Mouse (Mus musculus) lung, postnatal 10 days (tissue): ENCODE measurements around the gene Bcl7b.

Experiments used
- DNase-seq: peaks from one replicate; pipeline ENCODE4 v3.0.0; 2021

Gene Bcl7b

DNA sequence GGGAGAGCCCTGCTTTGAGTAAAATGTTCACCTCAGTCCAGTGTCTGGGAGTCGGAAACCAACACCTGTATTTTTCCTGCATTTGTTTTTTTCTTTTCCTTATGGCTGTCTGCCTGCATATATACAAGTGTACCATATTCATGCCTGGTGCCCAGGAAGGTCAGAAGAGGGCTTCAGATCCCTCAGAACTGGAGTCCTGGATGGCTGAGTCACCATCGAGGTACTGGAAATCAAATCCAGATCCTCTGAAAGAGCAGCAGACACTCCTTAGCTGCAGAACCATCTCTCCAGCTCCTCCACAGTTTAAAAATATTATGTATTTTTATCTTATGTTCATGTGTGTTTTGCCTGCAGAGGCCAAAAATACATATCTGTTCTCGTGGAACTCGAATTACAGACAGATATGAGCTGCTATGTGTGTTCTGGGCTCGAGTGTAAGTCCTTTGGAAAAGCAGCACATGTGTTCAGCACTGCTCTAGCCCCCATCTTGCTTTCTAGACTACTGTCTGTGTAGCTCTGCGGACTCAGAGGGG, 3.7 kb downstream of the Bcl7b start:
- no peak for DNase-seq

DNA sequence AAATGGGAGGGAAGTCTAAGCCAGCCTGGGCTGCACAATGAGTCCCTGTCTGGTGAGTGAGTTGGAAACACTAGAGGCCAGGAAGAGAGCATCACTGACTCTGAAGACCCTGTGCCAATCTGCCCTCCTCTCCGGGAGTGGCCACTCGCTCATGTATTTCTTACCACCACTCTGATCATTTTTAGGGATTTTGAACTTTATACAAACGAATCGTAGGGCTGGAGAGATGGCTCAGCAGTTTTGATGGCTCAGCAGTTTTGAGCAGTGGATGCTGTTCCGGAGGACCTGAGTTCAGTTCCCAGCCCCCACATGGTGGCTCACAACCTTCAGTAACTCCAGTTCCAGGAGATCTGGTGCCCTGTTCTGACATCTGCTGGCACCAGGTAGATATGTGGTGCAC, 4.9 kb downstream of the Bcl7b start:
- DNase-seq, result no peak

DNA sequence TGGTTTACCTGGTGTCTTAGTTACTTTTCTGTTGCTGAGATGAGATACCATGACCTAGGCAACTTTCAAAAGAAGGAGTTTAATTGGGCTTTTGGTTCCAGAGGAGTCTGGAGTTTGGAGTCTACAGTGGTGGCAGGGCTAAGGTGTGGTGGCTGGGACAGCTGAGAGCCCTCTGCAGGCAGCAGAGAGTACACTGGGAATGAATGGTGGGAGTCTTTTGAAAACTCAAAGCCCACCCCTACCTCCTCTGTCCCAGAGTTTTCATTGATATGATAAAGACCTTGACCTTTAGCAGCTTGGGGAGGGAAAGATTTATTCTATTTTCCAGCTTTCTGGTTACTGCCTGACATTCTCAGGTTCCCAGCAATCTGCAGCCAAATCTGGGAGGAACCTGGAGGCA, 7.0 kb downstream of the Bcl7b start:
- no peak for DNase-seq

DNA sequence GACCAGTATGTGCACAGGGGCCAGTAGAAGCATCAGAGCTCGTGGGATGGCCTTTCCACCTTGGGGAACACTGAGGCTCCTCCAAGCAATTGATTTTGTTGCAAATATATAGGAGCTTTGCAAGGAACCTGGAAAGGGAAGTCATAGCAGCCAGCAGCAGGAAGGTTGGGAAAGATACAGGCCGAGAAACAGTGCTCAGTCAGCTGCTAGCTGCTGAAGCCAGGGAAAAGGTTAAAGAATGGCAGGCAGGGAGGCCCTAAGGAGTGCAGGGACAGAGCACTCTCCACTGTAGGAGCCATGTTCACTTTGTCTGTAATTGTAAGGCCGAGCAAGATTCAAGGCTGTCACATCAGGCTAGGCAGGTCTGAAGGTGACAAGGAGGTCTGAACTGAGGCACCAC, 10.4 kb downstream of the Bcl7b start:
- DNase-seq, result no peak

DNA sequence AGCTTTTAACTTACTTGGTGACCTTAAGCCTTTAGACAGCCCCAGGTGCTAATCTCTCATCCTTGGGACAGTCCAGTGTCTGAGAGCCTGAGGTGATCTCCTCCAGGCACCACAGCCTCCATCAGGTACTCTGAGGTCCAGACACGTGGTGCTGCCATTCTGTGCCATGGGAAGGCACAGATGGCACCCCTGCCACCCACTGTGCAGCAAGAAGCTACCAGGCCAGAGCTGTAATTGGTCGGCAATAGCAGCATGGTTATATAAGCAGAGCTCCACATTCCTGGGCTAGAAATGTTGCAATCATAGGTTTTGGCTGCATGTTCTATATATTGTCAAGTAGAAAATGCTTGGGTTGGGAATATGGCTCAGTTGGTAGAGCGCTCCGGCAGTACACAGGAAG, 10.9 kb downstream of the Bcl7b start:
- no peak for DNase-seq

DNA sequence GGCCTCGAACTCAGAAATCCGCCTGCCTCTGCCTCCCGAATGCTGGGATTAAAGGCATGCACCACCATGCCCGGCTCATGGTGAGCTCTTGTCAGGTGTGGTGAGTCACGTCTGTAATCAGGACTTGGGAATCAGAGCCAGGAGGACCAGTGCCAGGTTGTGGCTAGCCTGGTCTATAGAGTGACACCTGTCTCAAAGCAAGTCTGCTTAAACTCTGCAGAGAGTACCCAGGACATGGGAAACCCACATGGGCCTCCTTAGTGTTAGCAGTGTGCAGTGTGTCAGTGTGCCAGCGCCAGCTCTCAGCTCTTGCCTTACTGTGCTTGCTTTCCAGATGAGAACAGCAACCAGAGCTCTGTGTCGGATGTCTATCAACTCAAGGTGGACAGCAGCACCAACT, 11.5 kb downstream of the Bcl7b start:
- DNase-seq, result no peak

DNA sequence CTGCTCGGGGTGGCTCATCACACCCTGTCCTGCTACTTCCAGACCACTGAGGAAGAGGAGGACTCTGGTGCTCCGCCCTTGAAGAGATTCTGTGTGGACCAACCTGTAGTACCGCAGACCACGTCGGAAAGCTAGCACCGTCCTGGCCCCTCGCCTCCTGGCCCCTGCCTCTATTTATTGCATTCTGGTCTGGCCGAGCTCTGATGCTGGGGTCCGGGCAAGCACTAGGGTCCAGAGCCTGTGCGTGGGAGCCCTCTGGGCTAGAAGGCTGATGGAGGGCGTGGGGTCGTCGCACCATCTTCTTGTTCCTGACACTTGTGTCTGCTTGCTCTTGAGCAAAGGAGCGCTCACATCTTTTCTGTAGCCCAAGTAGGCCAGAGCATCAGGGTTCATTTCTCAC, 12.7 kb downstream of the Bcl7b start:
- DNase-seq, result no peak

DNA sequence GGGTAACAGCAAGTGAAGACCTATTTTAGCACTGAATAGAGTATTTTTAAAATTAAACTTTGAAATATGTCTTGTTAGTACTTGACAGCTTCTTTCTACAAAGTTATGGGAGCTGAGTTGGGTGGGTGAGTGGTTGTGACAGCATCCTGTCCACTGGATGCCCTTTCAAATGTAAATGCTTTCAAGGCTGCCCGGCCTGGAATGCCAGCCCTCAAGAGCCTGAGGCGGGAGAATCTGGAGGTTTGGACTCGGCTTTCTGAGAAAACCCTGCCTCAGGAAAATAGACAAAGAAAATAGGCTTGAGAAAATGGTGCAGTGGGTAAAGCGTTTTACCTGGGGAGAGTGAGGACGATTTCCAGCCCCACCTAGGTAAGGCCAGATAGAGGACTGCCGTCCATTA, 13.7 kb downstream of the Bcl7b start:
- DNase-seq, result no peak

DNA sequence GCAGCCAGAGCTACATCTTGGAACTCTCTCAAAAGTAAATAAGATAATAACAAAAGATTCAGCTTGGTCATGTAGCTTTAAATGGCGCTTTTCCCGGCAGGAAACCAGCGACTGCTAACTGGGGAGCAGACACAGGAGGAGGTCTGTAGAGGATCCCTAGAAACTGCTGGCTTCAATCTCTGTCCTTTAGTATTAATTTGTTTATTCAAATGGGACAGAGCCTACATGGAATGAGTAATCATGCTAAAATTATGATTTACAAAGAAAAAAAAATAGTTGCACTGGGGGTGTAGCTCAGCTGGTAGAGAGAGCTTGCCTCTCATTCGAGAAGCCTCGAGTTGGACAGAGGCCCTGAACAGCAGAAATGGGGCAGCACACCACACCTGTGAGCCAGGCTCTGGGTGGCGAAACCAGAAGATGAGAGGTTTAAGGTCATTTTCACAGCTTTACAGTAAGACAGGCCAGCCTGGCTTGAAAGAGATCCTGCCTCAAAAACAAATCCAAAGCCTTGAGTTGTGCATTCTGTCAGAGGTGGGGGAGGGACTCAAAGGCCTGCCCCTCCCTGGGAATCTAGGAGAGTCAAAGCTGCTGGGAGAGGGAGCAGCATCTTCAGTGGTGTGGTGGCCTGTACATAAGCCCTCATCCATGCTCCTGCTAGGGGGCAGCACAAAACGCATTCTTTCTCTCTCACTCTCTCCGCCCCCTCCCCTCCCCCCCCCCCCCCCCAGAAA, 15.2 kb downstream of the Bcl7b start:
- DNase-seq, result peak; percentile 70

DNA sequence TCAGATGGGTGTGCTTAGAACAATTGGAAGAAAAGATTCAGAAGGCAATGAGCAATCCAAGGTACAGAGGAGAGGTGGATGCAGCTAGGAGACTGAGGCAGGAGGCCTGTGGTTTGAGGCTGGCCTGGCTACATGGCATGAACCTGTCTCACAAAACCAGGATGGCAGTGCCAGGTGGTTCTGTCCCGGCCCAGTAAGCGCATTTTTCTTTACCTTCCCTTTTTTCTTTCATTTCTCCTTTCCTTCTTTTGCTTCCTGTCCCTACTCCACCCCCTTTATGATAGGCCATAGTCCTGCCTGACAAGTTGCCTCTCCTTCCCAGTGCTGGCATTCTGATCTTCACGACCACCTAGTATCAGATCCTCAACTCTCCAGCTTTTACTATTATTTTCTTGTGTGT, 16.9 kb downstream of the Bcl7b start:
- DNase-seq, result no peak

DNA sequence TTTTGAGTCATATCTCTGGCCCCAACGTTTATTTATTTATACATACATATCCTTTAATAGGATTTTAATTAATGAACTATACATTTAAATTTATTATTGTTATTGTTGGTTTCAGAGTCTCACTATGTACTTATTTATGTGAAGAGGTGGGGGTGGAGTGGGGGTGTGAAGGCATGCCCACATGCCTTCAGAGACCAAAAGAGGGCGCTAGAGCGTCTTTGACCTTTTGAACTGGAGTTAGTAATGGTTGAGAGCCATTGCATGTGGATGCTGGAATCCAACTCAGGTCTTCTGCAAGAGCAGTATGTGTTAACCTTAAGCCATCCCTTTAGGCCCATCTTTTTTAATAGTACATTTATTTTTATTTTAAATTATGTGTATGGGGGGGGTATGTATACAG, 17.5 kb downstream of the Bcl7b start:
- peak; percentile 50 for DNase-seq

DNA sequence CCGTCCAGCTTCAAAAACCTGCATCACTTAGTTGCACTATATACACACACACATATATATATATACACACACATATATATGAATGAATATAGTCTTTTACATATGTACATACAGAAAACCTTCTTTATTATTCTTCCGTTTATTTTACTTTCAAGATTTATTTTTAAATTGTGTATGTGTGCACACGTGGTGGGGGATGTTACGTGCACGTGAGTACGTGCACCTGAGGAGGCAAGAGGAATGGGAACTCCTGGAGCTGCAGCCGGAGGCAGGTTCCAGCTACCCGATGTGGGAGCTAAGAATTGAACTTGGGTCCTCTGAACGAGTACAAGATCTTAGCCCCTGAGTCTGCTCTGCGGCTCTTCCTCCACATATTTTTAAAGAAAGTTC, 18.1 kb downstream of the Bcl7b start:
- DNase-seq, result no peak

DNA sequence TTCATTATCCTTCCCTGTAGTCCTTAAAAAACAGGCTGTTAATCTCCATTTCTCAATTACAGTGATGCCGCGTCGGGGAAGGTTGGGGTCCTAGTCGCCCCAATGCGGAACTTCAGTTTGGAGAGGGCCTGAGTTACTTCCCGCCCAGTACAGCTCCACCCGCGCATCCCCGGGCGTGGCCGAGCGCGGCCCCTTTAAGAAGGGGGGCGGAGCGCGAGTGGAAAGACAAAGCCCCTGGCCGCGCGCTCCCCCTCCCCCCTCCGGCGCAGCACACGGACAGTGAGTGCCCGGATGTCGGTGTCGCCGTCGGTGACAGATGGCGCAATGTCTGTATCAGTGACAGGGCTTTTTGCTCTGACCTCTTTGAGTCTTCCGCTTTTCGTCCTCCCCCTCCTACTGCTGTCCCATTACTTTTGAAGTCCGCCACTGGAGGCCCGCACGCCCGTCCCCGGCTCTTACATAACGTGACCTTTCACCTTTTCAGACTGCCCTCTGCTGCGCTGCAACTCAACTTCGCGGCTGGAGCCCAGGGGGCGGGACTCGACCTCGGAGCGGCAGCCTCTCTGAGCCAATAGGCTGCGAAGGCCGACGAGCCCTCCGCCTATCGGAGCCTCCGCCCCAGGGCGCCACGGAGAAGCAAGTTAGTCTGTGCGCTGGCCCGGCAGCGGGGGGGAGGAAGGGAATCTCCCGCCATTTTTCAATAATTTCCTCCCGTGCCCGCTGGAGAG, 18.7 kb downstream of the Bcl7b start, which contains the start of gene Baz1b:
TSS of gene Baz1b (plus strand) at position 644 of the 728 bp plus-strand sequence.
- peak; percentile 99 for DNase-seq

DNA sequence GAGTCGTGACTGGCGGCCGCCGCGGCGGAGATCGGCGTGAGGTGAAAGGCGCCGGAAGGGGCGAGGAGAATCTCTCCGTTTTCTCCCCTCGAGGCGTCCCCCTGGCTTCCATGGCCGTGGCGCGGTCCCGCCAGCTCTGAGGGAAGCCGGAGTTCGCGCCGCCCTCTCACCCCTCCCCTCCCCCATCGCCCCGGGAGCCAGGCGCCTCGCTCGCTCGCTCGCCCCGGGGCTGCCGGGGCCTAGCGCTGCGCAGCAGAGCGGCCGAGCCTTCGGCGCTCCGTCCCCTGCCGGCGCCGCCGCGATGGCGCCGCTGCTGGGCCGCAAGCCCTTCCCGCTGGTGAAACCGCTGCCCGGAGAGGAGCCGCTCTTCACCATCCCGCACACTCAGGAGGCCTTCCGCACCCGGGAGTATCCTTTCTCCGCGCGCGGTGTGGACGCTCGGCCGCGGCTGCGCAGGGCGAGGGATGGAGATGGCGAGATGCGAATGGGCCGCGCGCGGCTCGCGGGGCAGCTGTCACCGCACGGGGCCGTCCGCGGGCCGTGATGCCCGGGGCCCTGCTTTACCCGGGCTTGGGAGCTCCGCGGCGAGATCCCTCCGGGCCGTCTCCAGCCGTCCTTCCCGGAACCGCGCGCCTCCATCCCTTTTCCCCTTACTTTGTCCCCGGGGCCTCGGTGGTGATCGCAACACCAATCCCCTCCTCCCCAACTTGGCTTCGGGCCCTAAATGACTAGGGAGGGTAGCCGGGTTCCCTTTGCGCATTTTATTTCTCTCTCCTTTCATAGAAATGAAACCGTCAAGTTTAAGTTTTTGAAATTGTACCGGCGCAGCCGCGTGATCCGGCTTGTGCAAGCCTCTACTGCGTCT, 19.5 kb downstream of the Bcl7b start:
- peak; percentile 51 for DNase-seq

DNA sequence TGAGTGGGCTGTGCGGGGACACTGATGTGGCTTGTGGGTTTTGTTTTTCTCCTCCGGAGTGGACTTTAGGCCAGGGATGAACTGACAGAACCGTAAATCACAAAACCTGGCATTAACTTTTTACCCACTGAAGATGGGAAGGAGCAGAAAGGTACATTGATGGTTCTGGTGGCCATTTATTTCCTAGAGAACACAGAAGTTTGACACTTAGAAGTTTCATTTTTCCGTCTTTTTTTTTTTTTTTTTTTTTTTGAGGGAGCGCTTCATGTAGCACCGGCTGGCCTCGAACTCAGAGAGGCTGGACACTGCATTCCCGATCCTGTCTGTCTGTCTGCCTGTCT, 20.1 kb downstream of the Bcl7b start:
- no peak for DNase-seq

DNA sequence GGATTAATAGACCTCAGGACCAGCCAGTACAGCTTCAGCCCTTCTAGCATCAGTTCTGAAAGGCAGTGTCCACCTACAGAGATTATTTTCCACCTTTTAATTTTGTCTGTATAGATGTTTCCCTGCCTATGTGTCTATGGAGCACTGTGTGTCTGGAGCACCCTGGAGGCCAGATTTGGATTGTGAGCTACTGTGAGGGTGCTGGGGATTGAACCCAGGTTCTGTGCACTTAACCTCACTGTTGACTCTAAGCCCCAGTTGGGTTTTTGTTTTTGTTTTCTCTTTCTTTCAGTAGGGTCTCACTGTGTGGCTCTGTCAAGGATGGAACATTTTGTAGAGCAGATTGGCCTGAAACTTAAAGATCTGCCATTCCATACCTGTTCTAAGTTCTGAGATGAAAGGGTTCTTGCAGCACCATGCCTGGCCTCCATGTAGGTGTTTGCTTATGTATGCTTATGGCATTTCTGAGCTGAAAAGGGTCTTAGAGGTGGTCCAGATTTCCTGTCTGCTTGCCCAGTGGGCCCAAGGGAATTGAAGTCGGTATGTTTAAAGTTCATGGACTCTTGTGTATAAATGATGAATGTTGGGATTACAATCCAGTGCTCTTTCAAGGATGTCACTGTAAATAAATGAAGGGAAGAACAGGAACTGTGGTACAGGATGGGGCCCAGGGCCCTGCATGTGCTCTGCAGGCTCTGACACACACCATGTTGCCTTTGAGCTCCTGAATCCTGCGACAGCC, 21.4 kb downstream of the Bcl7b start:
- no peak for DNase-seq

DNA sequence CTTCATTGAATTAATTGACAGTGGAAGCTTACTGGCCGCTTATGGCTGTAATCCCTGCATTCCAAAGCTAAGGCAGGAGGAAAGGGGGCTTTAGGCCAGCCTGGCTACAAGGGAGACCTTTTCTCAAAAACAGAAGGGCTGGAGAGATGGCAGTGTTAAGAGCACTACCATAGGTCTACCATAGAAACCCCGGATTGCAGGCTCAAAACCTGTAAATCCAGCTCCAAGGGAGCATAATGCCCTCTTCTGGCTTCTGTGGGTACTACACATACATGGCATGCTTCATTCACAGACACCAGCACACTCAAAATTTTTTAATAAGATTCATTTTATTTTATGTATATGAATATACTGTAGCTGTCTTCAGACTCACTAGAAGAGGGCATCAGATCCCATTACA, 23.5 kb downstream of the Bcl7b start:
- DNase-seq, result peak; percentile 83

DNA sequence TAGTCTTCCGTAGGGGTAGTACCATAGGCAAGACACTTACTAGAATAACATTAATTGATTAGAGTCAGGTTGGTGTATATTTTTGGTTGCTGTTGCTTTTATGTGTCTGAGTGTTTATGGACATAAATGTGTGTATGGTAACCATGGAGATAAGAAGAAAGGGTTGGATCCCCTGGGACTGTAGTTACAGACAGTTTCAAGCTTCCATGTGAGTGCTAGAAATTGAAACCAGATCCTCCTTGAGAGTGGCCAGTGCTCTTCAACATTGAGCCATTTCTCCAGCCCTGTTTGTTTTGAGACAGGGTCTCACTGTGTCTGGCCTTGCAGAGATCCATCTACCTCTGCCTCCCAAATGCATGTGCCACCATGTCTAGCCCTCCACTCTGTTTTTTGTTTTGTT, 24.3 kb downstream of the Bcl7b start:
- no peak for DNase-seq

DNA sequence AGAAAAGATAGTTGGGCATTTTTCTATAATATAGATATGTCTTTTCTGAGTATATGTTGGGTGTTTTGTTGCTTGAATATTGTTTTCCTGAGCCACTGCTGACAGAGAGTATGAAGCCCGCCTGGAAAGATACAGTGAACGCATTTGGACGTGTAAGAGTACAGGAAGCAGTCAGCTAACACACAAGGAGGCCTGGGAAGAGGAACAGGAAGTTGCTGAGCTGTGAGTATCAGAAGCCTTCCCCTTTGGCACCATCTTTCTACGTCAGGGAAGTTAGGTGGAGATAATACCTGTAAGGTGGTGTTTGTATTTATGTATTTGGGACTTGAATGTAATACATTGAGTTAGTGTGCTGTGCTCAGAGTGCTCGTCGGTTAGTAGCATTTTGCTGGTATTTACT, 28.3 kb downstream of the Bcl7b start:
- no peak for DNase-seq

DNA sequence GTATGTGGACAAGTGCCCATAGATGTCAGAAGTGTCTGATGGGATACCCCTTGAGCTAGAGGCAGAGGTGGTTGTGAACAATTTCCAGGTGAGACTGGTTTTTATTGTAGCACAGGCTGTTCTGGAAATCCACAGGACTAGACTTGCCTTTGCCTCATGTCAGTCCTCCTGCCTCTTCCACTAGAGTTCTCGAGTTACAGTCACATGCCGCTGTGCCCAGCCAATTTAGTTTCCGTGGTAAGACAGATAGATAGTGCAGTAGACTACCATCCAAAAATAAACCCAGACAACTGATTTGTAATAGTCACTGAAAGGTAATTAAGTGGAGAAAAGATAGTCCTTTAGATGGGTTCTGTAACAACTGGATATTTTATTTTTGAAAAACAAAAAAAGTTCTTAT, 34.7 kb downstream of the Bcl7b start:
- DNase-seq, result no peak

DNA sequence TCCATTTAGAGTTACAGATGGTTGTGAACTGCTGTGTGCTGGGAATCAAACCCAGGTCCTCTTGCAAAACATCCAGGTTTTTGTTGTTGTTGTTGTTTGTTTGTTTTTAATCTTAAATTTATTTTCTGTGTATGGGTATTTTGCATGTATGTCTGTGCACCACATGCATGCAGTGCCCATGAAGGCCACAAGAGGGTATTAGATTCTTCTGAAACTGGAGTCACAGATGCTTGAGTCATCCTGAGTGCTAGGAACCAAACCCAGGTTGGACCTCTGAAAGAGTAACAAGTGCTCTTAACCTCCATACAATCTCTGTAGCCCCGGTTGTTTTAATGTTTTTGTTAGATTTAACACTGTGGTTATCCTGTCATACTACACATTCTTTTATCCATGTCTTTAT, 40.1 kb downstream of the Bcl7b start:
- DNase-seq, result no peak

DNA sequence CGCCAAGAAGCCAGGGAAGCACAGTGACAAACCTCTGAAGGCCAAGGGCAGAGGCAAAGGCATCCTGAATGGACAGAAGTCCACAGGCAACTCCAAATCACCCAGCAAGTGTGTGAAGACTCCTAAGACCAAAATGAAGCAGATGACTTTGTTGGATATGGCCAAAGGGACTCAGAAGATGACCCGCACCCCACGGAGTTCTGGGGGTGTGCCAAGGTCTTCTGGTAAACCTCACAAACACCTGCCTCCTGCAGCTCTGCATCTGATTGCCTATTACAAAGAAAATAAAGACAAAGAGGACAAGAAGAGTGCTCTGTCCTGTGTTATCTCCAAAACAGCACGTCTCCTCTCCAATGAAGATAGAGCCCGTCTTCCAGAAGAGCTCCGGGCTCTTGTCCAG, 48.8 kb downstream of the Bcl7b start:
- no peak for DNase-seq

DNA sequence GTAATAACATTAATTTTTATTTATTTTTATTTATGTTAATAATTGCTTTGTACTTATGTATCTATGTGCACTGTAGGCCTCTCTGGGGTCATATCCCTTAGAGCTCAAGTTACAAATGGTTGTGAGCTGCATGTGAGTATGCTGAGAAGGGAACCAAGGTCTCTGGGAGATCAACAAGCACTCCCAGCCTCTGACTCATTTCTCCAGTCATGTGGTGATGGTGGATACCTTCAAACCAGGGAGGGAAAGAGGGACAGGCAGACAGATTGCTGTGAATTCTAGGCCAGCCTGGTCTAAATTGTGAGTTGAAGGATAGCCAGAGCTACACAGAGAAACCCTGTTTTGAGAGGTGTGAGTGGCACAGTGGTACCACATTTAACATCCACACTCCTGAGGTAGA, 52.9 kb downstream of the Bcl7b start:
- DNase-seq, result no peak
